Mouse (Mus musculus) adrenal gland, postnatal 4 days (tissue): ENCODE data around the gene Arhgap44. TPM values are rescaled to one million over a fixed set of nuclear protein-coding genes. Genes with fewer than 3 reads are reported as not detected.

Experiments used
- DNase-seq, 2 experiments: peaks; one replicate each; pipeline ENCODE4 v3.0.0; 2021 to 2022; ENCODE audit warnings: low spot score in 2 of 2, mixed read lengths in 2 of 2
- total RNA-seq, 2 experiments: library from RNA; stranded (reverse); gene quantifications; 2 replicates each; pipeline ENCODE4 v1.2.3; 2021

Arhgap44 gene
- total RNA-seq, 2 experiments from 2014 or later, result 9.5 to 11.0 TPM

- no peak for DNase-seq
Observed at GRCm38 (mm10) chr11:65139030-65139429, 23.7 kb downstream of the Arhgap44 start.

GRCm38 (mm10) chr11:65137145-65137652 is 25.6 kb downstream of the Arhgap44 start:
- no peak for DNase-seq

DNA sequence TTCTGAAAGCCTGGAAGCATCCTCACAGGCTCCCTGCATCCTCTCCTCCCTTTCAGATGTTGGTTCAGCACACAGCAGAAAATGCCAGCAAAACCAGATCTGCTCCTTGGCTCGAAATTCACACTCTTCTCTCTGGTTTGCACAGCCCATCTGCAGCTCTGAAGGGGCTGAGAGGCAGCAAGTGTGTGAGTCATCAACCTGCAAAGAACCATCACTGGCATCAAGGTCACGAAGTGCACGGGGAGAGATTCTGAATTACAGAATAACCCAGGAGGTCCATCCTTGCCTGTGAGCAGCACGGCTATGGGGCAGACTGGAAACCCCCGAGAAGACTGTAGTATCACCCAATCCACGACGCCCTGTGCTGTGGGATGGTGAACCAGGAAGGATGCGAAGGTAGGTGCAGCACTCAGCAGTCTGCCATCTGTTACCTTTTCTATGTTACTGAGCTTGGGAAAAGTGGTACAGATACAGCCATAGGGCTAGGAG is 27.5 kb downstream of the Arhgap44 start:
- no peak for DNase-seq

DNA sequence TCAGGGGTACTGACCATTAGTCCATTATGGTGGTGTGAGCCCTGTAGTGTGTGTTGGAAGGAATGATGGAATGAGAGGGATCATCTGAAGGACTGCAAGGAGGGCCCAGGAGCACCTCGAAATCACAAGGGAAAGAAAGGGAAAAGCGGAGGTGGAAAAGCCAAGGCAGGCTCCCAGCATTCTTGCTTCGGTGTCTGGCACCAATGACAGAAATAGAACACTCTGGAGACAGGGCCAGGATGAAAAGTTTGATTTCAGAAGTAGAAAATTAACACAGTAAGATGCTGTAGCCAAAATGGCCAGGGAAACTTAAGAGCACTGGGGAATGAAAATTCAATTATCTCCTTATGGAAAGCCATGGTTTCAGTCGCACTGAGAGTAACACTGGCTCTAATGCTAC is 29.1 kb downstream of the Arhgap44 start:
- DNase-seq, result no peak

GRCm38 (mm10) chr11:65129110-65129509 is 33.7 kb downstream of the Arhgap44 start:
- DNase-seq, result no peak

DNA sequence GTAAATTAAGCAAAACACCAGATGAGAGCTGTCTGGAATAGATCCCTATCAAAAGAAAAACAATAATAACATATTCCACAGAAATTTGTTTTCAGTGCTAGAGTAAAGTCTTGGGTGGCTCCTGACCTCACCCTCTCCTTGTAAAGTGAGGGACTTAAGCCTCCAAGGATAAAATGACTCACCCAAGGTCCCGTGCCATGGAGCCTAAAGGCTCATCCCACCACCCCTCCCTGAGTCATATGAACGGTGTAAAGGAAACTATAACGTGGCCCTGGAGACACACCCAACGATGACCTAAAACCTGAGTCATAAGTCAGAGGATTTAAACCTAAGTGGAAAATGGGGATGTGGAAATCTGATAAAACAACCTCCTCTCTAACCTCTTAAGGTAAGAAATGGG is 34.1 kb downstream of the Arhgap44 start:
- DNase-seq, result no peak

- DNase-seq, result no peak
Observed at GRCm38 (mm10) chr11:65126566-65126965, 36.2 kb downstream of the Arhgap44 start.

GRCm38 (mm10) chr11:65124913-65125418 is 37.8 kb downstream of the Arhgap44 start:
- DNase-seq, result no peak

DNA sequence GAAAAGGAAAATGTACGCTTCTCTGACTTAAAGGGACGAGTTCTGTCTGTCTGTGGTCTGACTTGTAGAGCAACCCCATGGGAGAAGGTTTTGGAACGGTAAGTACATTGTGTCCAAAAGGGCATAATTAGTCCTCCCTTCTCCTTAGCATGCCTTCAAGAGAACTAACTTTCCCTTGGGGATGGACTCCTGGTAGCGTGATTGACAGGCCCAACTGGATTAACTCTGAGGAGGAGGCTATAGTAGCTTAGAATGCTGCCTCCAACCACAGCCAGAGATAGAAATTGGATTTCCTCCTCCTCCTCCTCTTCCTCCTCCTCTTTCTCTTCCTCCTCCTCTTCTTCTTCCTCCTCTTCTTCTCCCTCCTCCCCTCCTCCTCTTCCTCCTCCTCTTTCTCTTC is 42.5 kb downstream of the Arhgap44 start:
- DNase-seq, result no peak

GRCm38 (mm10) chr11:65115811-65116210 is 47.0 kb downstream of the Arhgap44 start:
- no peak for DNase-seq

DNA sequence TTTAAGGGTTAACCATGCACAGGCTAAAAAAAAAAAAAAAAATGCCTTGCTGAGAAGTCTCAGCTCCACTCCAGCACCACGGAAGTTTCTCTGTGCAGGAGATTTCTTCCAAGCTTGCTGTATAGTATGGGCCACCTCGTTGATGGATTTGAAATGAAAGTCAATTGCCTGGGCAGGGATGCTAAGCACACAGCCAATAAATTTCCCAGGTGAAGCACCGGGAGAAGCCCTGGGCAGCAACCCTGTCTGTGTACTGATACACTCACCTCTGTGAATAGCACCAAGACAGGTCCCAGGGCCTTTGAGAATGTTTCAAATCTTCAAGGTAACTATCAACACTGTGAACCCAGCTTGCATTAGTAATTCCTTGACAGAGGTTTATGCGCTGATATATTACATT is 50.7 kb downstream of the Arhgap44 start:
- DNase-seq, result no peak

- no peak for DNase-seq
Observed at GRCm38 (mm10) chr11:65111651-65112050, 51.1 kb downstream of the Arhgap44 start.

GRCm38 (mm10) chr11:65110058-65110457 is 52.7 kb downstream of the Arhgap44 start:
- no peak for DNase-seq

DNA sequence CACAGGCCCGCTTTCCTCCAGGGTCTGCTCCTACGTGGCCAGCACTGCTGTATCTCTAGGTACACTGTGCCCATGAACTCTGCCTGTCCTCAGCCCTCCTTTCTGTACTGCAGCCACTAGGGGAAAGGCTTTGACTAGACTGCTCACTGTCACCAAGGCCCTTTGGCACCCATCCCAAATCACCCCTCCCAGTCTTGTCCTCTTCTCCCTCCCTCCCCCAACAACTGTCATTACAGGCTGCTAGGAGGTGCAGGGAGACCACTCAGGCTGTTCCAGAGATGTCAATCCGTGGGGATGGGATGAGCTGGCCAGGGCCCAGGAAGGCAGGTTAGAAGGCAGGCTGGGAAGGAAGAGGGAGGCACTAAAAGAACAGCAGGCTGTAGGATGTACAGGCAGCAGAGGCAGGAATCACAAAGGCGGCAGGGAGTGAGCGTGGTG is 55.0 kb downstream of the Arhgap44 start:
- DNase-seq, result no peak

GRCm38 (mm10) chr11:65107151-65107550 is 55.6 kb downstream of the Arhgap44 start:
- no peak for DNase-seq

DNA sequence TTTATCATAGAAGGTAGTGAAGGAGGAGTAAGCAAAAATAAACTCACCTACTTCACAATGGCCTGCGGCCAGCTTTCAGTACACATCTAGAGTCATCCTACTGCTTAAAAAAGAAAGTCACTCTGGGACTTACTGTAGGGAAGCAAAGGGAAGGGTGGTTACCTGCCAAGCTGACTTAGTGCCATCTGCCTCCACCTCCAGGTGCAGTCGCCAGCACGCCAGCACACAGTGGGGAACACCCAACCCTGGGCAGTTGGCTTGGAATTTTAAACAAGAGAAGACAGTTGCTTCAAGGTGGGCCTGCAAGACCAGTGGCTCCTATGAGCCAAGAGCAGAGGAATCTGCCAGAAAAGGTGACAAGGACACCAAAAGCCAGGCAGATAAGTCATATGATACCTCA is 58.7 kb downstream of the Arhgap44 start:
- DNase-seq, result no peak

GRCm38 (mm10) chr11:65101206-65101605 is 61.6 kb downstream of the Arhgap44 start:
- DNase-seq, result no peak

DNA sequence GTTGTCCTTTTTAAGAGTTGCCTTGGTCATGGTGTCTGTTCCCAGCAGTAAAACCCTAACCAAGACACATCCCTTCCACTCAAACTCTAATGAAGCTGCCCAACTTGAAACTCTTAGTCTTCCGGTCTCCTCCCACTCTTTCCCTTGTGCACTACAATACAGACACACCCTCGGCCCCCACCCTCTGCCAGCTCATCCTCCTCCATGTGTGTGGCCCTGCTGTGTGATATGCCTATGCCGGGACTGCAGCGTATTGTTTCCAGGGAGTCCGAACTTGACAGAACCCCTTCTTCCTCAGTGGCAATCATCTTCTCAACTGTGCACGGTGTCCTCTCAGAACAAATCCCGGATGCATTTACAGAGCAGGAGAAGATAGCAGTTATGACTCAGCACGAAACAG is 62.7 kb downstream of the Arhgap44 start:
- DNase-seq, result no peak

- no peak for DNase-seq
Observed at GRCm38 (mm10) chr11:65097526-65098070, 65.2 kb downstream of the Arhgap44 start.

DNA sequence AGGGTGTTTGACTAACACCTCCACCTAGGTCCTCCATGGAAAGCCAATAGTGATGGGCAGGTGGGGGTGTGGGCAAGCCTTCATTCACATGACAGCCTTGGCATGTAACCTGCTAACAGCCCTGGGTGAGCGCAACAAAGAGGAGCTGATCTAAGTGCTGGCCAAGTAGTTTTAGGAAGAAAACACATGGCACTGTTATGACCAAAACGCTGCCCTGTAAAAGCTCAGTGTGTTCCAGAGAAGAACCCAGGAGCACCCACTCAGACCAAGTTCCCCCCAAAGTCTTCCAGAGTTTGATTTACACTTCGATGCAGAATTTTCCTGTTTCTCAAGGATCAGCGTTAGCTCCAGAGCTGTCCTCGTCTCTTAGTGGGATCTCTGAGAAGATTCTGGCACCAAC is 65.9 kb downstream of the Arhgap44 start:
- no peak for DNase-seq

GRCm38 (mm10) chr11:65092851-65093250 is 69.9 kb downstream of the Arhgap44 start:
- no peak for DNase-seq

- no peak for DNase-seq
Observed at GRCm38 (mm10) chr11:65090386-65090785, 72.4 kb downstream of the Arhgap44 start.

- no peak for DNase-seq
Observed at GRCm38 (mm10) chr11:65089982-65090381, 72.8 kb downstream of the Arhgap44 start.
